Mouse (Mus musculus) layer of hippocampus, adult 18-20 months (tissue): ENCODE data around the gene Bmp2k. TPM values are rescaled to one million over a fixed set of nuclear protein-coding genes. Genes with fewer than 3 reads are reported as not detected.

Experiments used
- DNase-seq, 2 experiments: peaks; one replicate each; pipeline ENCODE4 v3.0.0; 2022; ENCODE audit warnings: low spot score in 2 of 2
- total RNA-seq, 2 experiments: library from RNA; stranded (reverse); gene quantifications; 2 replicates each; pipeline ENCODE4 v1.2.3; 2021

Gene Bmp2k
- total RNA-seq, 2 experiments from 2014 or later: 13.5 to 14.1 TPM

- no peak for DNase-seq
Measured at GRCm38 (mm10) chr5:96970472-96970848, 27.0 kb upstream of the Bmp2k start.

DNA sequence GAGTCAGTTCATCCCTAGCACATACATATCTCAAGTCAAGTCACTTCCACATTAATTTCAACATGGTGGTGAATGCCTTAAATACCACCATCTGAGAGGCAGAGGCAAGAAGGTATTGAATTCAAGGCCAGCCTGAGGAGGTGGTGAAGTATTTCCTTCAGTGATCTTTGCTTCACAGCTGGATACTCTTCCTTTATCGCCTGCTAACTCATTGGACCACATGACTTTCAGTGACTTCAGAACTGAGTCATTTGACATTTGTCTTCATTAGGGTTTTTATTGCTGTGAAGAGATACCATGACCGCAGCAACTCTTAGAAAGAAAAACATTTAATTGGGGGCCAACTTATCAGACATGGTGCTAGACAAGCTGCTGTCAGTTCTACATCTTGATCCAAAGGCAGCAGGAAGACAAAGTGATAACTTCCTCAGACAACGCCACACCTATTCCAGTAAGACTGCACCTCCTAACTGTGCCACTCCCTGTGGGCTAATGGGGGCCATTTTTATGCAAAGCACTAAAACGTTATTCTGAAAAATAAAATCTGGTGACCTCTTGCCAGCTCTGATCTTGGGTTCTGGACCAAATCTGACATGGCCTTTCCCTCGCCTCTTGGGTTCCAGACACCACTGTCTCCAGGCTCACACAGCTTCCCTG is 24.9 kb upstream of the Bmp2k start:
- DNase-seq: no peak

DNA sequence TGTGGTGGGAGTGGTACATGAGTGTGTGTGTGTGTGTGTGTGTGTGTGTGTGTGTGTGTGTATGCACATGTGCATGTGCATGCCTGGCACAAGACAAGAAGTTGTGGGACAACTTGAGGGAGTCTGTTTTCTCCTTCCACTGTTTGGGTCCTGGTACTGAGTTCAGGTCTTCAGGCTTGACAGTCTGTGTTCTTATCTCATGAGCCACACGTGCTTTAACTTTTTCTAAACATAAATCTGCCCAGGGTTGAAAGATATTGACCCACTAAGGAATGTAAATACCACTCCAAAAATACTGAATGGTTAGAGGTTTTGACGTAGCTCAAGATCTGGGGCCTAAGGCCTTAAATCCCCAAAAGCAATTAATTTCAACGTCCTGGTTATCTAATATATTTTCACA is 23.8 kb upstream of the Bmp2k start:
- no peak for DNase-seq

DNA sequence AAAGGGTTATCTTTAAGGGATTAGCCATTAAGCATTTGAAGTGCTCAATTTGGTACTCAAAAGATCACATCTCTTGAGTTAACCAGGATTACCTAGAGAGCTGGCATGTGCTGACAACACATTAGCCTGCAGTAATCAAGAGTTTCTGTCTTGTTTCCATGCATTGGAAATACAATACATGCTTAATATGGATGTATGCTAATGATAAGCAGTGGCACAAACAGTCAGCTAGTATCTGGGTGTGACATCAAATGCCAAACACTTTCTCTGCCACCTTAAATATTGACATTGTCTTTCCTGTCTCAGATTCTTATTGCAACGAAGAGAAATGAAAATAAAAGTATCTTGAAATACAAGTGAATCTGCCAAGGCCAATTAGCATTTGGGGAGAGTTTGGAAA is 22.8 kb upstream of the Bmp2k start:
- no peak for DNase-seq

DNA sequence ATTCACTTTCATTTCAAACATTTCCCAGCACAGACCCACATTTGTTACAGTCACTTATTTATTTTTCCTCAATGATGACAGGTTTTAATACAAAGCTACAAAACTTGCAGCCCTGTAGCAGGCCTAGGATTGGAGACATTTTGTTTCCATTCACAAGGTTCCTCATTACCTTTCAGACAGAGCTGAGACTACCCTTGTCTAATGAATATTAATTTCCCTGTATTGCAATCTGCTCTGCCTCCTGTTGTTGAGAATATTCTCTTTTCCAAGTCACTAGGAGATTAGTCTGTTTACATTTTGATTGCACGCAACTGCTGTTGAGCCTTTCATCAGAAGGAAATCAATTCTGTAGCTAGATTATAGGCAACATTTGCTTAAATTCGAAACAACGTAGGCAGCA is 22.4 kb upstream of the Bmp2k start:
- no peak for DNase-seq

DNA sequence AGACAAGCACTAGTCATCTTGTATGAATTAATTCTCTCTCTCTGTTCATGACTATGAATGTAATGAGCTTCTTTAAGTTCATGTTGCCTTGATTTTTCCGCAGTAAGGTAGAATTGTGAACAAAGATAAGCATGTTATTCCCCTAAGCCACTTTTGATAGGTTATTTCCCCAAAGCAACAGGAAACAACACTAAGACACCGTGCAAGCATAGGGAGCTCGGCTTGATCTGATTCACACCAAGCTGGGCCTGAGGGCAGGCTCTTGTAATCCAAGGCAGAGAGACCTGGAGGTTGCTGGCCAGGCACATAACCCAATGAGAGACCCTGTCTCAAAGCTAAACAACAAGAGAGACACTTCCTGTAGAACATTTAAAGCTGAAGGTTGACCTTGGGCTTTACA is 21.3 kb upstream of the Bmp2k start:
- no peak for DNase-seq

- DNase-seq: no peak
Measured at GRCm38 (mm10) chr5:96979296-96980007, 18.0 kb upstream of the Bmp2k start.

GRCm38 (mm10) chr5:96980008-96980634 is 17.4 kb upstream of the Bmp2k start:
- DNase-seq: no peak

GRCm38 (mm10) chr5:96981987-96982386 is 15.5 kb upstream of the Bmp2k start:
- DNase-seq: no peak

DNA sequence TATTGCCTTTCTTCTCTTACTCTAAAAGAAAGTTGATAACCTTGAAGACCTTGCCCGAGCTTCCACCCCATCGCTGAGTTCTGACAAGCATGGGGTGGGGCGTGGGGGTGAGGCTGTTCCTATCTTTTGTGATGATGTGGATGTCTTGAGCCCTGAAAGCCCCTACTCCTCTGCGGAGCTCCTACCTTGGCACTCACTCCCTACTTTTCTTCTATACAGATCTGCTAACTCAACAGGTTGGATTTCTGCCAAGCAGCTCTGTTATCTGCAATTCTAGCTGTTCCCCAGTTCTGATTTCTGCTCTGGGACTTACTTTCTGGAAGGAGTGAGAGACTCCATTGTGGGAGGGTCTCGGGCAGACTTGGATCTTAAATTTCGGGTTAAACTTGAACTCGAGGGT is 14.3 kb upstream of the Bmp2k start:
- DNase-seq: no peak

DNA sequence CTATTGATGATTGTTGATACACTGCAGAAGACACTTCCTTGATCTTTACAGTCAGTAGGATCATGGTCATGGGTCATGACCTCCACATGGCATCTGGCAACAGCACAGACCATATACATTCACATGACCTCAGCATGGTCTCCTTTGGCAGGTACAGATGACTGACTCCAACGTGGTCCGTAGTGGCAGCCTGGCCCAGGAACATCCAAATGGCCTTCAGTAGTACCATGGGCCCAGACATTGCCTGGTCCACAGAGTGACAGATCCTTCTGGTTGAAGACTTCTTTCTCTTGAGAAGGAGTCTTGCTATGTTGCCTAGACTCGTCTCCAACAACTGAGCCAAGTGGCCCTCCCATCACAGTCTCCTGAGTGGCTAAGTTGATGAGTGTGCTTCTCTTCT is 10.6 kb upstream of the Bmp2k start:
- DNase-seq: no peak

- no peak for DNase-seq
Measured at GRCm38 (mm10) chr5:96988880-96989279, 8.6 kb upstream of the Bmp2k start.

GRCm38 (mm10) chr5:96991156-96991555 is 6.3 kb upstream of the Bmp2k start:
- DNase-seq: no peak

DNA sequence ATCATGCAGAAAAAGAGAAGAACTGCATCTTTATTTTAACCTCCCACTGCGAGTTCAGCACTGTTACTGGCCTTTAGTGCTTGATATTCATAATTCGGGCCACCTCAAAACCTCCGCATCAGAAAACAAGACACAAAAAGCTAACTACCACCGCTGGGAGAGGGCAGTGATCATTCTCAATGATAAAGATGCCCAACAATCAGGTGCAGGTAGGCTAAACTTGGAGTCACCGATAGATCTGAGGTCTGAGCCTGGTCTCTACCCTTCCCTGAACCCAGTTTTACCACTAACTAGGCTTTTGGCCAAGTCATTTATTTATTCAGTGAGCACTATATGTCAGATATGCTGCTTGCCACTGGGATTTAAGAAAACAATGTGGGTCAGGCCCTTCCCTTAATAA is 4.8 kb upstream of the Bmp2k start:
- no peak for DNase-seq

GRCm38 (mm10) chr5:96993057-96993456 is 4.4 kb upstream of the Bmp2k start:
- no peak for DNase-seq

DNA sequence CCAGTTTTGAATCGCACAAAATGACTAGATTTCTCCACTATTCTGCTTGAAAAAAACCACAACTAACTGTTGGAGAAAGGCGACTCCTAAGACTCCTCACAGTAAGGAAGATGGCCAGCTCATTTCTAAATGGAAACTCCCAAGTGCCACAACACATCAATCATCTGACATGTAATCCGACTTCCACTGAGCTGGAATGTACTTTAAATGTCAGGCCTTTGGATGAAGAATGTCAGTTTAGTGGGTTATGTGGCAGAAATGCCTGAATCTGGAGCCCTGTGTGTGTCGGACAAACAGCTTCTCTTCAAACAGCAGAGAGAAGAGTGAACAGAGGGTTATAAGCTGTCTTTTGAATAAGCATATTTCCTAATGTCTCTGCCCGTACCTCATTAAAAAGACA is 1.7 kb upstream of the Bmp2k start:
- no peak for DNase-seq

GRCm38 (mm10) chr5:96996401-96997309 is 834 bp upstream of the Bmp2k start:
- no peak for DNase-seq

DNA sequence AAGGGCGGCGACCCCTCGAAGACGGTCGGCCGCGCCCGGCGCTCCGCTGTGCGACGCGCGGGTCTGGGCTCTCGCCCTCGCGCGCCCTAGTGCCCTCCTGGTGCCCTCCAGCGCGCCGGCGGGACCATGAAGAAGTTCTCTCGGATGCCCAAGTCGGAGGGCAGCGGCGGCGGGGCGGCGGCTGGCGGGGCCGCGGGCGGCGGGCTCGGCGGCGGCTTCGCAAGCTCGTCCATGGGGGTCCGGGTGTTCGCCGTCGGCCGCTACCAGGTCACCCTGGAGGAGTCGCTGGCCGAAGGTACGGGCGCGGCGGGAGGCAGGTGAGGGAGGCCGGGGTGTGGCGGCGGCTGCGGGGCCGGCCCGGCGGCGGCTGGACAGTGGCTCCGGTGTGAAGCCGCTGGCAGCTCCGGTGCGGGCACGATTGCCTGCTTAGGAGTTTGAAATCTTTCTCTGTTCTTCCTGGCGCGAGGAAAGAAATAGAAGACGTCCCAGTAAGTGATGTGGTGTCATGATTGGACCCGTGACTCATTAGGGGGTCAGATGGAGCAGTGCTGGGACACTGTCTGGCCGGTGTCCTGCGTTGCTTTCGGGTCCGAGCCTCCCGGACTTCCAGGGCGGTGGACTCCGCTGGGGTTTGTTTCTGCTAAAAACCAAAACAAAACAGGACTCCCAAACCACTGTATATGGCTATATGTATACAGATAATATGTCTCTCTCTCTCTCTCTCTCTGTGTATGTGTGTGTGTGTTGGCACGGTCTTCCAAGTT is 495 bp downstream of the Bmp2k start:
- peak in 1 of 2 experiments; percentile 23 for DNase-seq

DNA sequence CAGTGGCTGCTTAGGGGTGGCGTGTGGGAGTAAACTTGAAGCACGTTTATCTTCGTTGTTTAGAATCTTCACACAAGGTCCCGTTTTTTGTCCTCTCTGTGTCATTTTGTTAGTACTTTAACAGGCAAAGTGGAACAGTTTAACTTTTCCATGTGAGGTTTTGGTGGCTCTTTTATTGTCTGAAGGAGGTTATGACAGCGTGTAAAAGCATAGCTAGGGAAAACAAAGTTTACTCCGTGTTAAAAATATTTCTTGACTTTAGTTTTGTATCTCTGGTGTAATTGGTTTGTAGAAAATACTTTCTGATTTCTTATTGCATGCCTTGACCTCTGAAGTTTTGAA is 1.0 kb downstream of the Bmp2k start:
- no peak for DNase-seq

GRCm38 (mm10) chr5:96999601-97000000 is 2.1 kb downstream of the Bmp2k start:
- DNase-seq: no peak

DNA sequence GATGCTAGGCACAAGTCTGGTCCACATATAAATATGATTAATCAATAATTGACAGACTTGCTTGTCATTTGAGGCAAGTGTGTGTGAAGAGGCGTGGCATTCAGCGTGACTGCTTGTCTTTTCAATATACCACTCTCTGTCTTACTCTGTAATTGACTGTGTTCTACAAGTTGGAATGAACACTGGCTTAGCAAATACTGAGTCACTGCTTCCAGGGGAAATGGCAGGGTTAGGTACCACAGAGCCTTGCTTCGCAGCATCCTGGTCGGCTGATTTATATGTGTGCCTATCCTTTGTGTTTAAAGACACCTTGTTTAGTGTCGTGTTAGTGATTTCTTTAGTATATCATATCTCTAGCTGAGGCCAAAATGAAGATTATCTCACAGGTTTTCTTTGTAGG is 3.0 kb downstream of the Bmp2k start:
- DNase-seq: no peak
